Mouse (Mus musculus): ENCODE measurements at regions not wholly inside any gene's neighbourhood (a gene's known extent, or its start where the extent isn't known, plus 50 kb on each side); places are given as distances from the start of the nearest gene placed in this dataset.
A peak's percentile ranks its signal among the peaks of the same experiment; 100 is the strongest.

DNA sequence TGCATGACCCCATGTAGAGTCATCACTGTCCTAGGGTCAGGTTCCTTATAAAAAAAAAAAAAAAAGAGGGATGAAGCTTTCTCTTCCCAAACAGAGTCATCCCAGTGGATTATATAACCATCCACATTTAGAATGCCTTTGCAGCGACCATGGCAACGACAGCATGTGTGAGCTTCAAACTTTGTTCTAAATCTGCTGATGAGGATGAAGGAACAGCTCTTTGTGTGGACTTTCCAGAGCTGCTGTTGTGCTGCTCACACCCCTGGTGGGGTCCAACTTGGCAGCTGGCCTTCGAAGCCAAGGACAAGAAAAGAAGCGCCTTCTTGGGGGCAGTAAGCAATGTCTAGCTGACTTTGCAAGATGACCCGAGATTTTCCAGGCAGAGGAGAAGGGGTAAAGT, 115.6 kb upstream of the Ptprt start:
- ATAC-seq (ENCODE audit: insufficient number of reproducible peaks, low FRiP score, low TSS enrichment, low read depth) (no peak), DNase-seq (ENCODE audit: low spot score) (no peak)
- WGBS, result 78% methylated on average over 5 of the region's 5 CpGs
- Histone ChIP-seq H3K4me1 (ENCODE audit: control insufficient read depth, insufficient read depth, low read length) (no peaks in the 10 kb centered on the region), H3K4me3 (ENCODE audit: low read depth, low read length) (no peak overlapping the region), H3K27me3 (ENCODE audit: control insufficient read depth, insufficient read depth, low read length) (no peaks in the 10 kb centered on the region), H3K4me2 (ENCODE audit: low read depth, severe bottlenecking) (no peak overlapping the region), H3K27ac (replicated peaks; ENCODE audit: low read depth, low read length) (no peak overlapping the region), H3K9ac (ENCODE audit: low read length) (no peak overlapping the region), H3K36me3 (ENCODE audit: control insufficient read depth, insufficient read depth, low read length) (no peaks in the 10 kb centered on the region), H3K9me3 (ENCODE audit: control insufficient read depth, low read length) (no peaks in the 10 kb centered on the region)

DNA sequence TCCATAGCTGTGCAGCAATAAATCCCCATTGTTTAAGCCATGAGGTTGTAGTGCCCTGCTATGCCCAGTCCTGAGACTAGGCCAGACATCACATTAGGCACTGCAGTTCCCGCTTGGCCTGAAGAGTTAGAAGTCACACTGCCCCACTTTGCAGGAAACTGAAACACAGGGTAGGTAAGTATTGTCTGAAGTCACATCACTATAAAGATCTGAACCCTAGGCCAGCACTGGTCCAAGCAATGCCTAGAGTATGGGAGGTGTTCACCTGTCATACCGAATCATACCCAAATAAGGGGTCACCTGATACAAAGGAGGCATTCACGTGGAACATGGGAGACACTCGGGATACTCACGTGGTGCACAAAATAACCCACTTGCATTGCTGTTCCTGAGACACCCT, 111.6 kb upstream of the Ptprt start:
- Histone ChIP-seq H3K27ac (replicated peaks; ENCODE audit: low read depth, low read length) (no peak overlapping the region), H3K9me3 (ENCODE audit: control insufficient read depth, low read length) (no peaks in the 10 kb centered on the region), H3K36me3 (ENCODE audit: control insufficient read depth, insufficient read depth, low read length) (no peaks in the 10 kb centered on the region), H3K9ac (ENCODE audit: low read length) (no peak overlapping the region), H3K4me2 (ENCODE audit: low read depth, severe bottlenecking) (no peak overlapping the region), H3K4me1 (ENCODE audit: control insufficient read depth, insufficient read depth, low read length) (no peaks in the 10 kb centered on the region), H3K4me3 (ENCODE audit: low read depth, low read length) (no peak overlapping the region), H3K27me3 (ENCODE audit: control insufficient read depth, insufficient read depth, low read length) (no peaks in the 10 kb centered on the region)
- DNase-seq (ENCODE audit: low spot score), result no peak
- ATAC-seq (ENCODE audit: insufficient number of reproducible peaks, low FRiP score, low TSS enrichment, low read depth), result no peak
- 88% methylated on average over 5 of the region's 5 CpGs for WGBS

GRCm38 (mm10) chr2:162769711-162770428, 108.9 kb upstream of the Ptprt start:
- Histone ChIP-seq H3K4me3 (ENCODE audit: low read depth, low read length) (no peak overlapping the region), H3K9me3 (ENCODE audit: control insufficient read depth, low read length) (no peaks in the 10 kb centered on the region), H3K9ac (ENCODE audit: low read length) (no peak overlapping the region), H3K27me3 (ENCODE audit: control insufficient read depth, insufficient read depth, low read length) (no peaks in the 10 kb centered on the region), H3K27ac (replicated peaks; ENCODE audit: low read depth, low read length) (no peak overlapping the region), H3K4me1 (ENCODE audit: control insufficient read depth, insufficient read depth, low read length) (no peaks in the 10 kb centered on the region), H3K4me2 (ENCODE audit: low read depth, severe bottlenecking) (no peak overlapping the region), H3K36me3 (ENCODE audit: control insufficient read depth, insufficient read depth, low read length) (no peaks in the 10 kb centered on the region)
- 84% methylated on average over 6 of the region's 6 CpGs for WGBS
- no peak for ATAC-seq (ENCODE audit: insufficient number of reproducible peaks, low FRiP score, low TSS enrichment, low read depth)
- DNase-seq (ENCODE audit: low spot score), result no peak

GRCm38 (mm10) chr2:162764059-162764458, 103.1 kb upstream of the Ptprt start:
- H3K4me3 ChIP-seq (ENCODE audit: low read depth, low read length), result no peak overlapping the region
- H3K36me3 ChIP-seq (ENCODE audit: control insufficient read depth, insufficient read depth, low read length), result no peaks in the 10 kb centered on the region
- H3K27ac ChIP-seq (replicated peaks; ENCODE audit: low read depth, low read length), result no peak overlapping the region
- no peaks in the 10 kb centered on the region for H3K27me3 ChIP-seq (ENCODE audit: control insufficient read depth, insufficient read depth, low read length)
- no peak overlapping the region for H3K9ac ChIP-seq (ENCODE audit: low read length)
- WGBS, result 92% methylated on average over 6 of the region's 6 CpGs
- no peak for ATAC-seq (ENCODE audit: insufficient number of reproducible peaks, low FRiP score, low TSS enrichment, low read depth)
- DNase-seq (ENCODE audit: low spot score), result no peak
- H3K9me3 ChIP-seq (ENCODE audit: control insufficient read depth, low read length), result no peaks in the 10 kb centered on the region
- no peaks in the 10 kb centered on the region for H3K4me1 ChIP-seq (ENCODE audit: control insufficient read depth, insufficient read depth, low read length)
- no peak overlapping the region for H3K4me2 ChIP-seq (ENCODE audit: low read depth, severe bottlenecking)

GRCm38 (mm10) chr2:162740523-162740922, 79.6 kb upstream of the Ptprt start:
- Histone ChIP-seq H3K27me3 (ENCODE audit: control insufficient read depth, insufficient read depth, low read length) (no peaks in the 10 kb centered on the region), H3K27ac (replicated peaks; ENCODE audit: low read depth, low read length) (no peak overlapping the region), H3K4me2 (ENCODE audit: low read depth, severe bottlenecking) (no peak overlapping the region), H3K9me3 (ENCODE audit: control insufficient read depth, low read length) (no peaks in the 10 kb centered on the region), H3K4me3 (ENCODE audit: low read depth, low read length) (no peak overlapping the region), H3K36me3 (ENCODE audit: control insufficient read depth, insufficient read depth, low read length) (no peaks in the 10 kb centered on the region), H3K4me1 (ENCODE audit: control insufficient read depth, insufficient read depth, low read length) (no peaks in the 10 kb centered on the region), H3K9ac (ENCODE audit: low read length) (no peak overlapping the region)
- ATAC-seq (ENCODE audit: insufficient number of reproducible peaks, low FRiP score, low TSS enrichment, low read depth), result no peak
- no peak for DNase-seq (ENCODE audit: low spot score)
- WGBS, result 56% methylated on average over 5 of the region's 5 CpGs

- Histone ChIP-seq H3K27me3 (ENCODE audit: control insufficient read depth, insufficient read depth, low read length) (no peaks in the 10 kb centered on the region), H3K4me3 (ENCODE audit: low read depth, low read length) (no peak overlapping the region), H3K27ac (replicated peaks; ENCODE audit: low read depth, low read length) (no peak overlapping the region), H3K4me1 (ENCODE audit: control insufficient read depth, insufficient read depth, low read length) (no peaks in the 10 kb centered on the region), H3K9me3 (ENCODE audit: control insufficient read depth, low read length) (no peaks in the 10 kb centered on the region), H3K36me3 (ENCODE audit: control insufficient read depth, insufficient read depth, low read length) (no peaks in the 10 kb centered on the region), H3K4me2 (ENCODE audit: low read depth, severe bottlenecking) (no peak overlapping the region), H3K9ac (ENCODE audit: low read length) (no peak overlapping the region)
- 61% methylated on average over 3 of the region's 3 CpGs for WGBS
- ATAC-seq (ENCODE audit: insufficient number of reproducible peaks, low FRiP score, low TSS enrichment, low read depth) (no peak), DNase-seq (ENCODE audit: low spot score) (no peak)
Observed at GRCm38 (mm10) chr2:162735761-162736160, 74.8 kb upstream of the Ptprt start.

DNA sequence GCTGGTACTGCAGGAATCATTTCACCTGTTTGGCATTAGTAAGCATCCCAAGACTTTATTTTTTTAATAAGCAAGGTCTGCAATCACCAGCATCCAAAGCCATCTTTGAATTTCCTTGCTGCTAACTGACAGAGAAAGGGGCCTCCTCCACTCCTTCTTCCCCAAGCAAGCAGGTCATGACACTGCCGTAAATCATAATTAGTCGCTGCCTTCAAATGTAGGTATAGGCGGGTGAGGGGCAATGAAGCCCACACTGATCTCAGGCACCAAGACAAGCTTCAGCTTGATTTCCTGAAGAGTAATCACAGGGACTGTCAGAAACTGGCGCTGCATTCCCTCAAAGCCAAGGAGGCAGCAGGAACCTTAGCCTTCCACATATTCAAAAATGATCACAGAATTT, 73.3 kb upstream of the Ptprt start:
- Histone ChIP-seq H3K4me1 (ENCODE audit: control insufficient read depth, insufficient read depth, low read length) (no peaks in the 10 kb centered on the region), H3K9me3 (ENCODE audit: control insufficient read depth, low read length) (no peaks in the 10 kb centered on the region), H3K4me2 (ENCODE audit: low read depth, severe bottlenecking) (no peak overlapping the region), H3K4me3 (ENCODE audit: low read depth, low read length) (no peak overlapping the region), H3K9ac (ENCODE audit: low read length) (no peak overlapping the region), H3K27me3 (ENCODE audit: control insufficient read depth, insufficient read depth, low read length) (no peaks in the 10 kb centered on the region), H3K27ac (replicated peaks; ENCODE audit: low read depth, low read length) (no peak overlapping the region), H3K36me3 (ENCODE audit: control insufficient read depth, insufficient read depth, low read length) (no peaks in the 10 kb centered on the region)
- no peak for ATAC-seq (ENCODE audit: insufficient number of reproducible peaks, low FRiP score, low TSS enrichment, low read depth)
- 46% methylated on average over 4 of the region's 4 CpGs for WGBS
- DNase-seq (ENCODE audit: low spot score), result peak; percentile 25

- no peak overlapping the region for H3K4me3 ChIP-seq (ENCODE audit: low read depth, low read length)
- 75% methylated on average over 3 of the region's 3 CpGs for WGBS
- no peak for ATAC-seq (ENCODE audit: insufficient number of reproducible peaks, low FRiP score, low TSS enrichment, low read depth)
Observed at GRCm38 (mm10) chr2:162720016-162720415, 59.1 kb upstream of the Ptprt start.

GRCm38 (mm10) chr2:162718466-162718865, 57.5 kb upstream of the Ptprt start:
- no peaks in the 10 kb centered on the region for H3K4me1 ChIP-seq (ENCODE audit: control insufficient read depth, insufficient read depth, low read length)
- no peak overlapping the region for H3K27ac ChIP-seq (replicated peaks; ENCODE audit: low read depth, low read length)
- ATAC-seq (ENCODE audit: insufficient number of reproducible peaks, low FRiP score, low TSS enrichment, low read depth) (no peak), DNase-seq (ENCODE audit: low spot score) (no peak)
- no peaks in the 10 kb centered on the region for H3K36me3 ChIP-seq (ENCODE audit: control insufficient read depth, insufficient read depth, low read length)
- H3K9me3 ChIP-seq (ENCODE audit: control insufficient read depth, low read length), result no peaks in the 10 kb centered on the region
- no peak overlapping the region for H3K4me3 ChIP-seq (ENCODE audit: low read depth, low read length)
- 77% methylated on average over 7 of the region's 7 CpGs for WGBS
- no peak overlapping the region for H3K9ac ChIP-seq (ENCODE audit: low read length)
- no peak overlapping the region for H3K4me2 ChIP-seq (ENCODE audit: low read depth, severe bottlenecking)
- no peaks in the 10 kb centered on the region for H3K27me3 ChIP-seq (ENCODE audit: control insufficient read depth, insufficient read depth, low read length)

More at GRCm38 (mm10) chr2:162720016-162720415, 59.1 kb upstream of the Ptprt start:
- no peaks in the 10 kb centered on the region for H3K9me3 ChIP-seq (ENCODE audit: control insufficient read depth, low read length)
- DNase-seq (ENCODE audit: low spot score), result no peak
- H3K36me3 ChIP-seq (ENCODE audit: control insufficient read depth, insufficient read depth, low read length), result no peaks in the 10 kb centered on the region
- H3K27me3 ChIP-seq (ENCODE audit: control insufficient read depth, insufficient read depth, low read length), result no peaks in the 10 kb centered on the region
- no peaks in the 10 kb centered on the region for H3K4me1 ChIP-seq (ENCODE audit: control insufficient read depth, insufficient read depth, low read length)
- H3K9ac ChIP-seq (ENCODE audit: low read length), result no peak overlapping the region
- H3K27ac ChIP-seq (replicated peaks; ENCODE audit: low read depth, low read length), result no peak overlapping the region
- H3K4me2 ChIP-seq (ENCODE audit: low read depth, severe bottlenecking), result no peak overlapping the region

All from limb, embryonic 11.5 days (tissue).